Mouse (Mus musculus) CH12.LX (cell line): ENCODE results near the gene Slc43a2. TPM values are rescaled to one million over a fixed set of nuclear protein-coding genes. Genes with fewer than 3 reads are reported as not detected.

Experiments
- DNase-seq: peaks from one replicate; pipeline ENCODE4 v3.0.0-alpha.2; 2013; ENCODE audit errors: extremely low read depth
- H3K27ac ChIP-seq: 2 replicates; pipeline ENCODE4 v1.5.1; 2012; ENCODE audit warnings: low read depth, mild to moderate bottlenecking, control low read depth, moderate library complexity; ENCODE audit not compliant: insufficient read depth
- H3K27me3 ChIP-seq: replicated peaks from 2 replicates; pipeline ENCODE3; 2012; ENCODE audit warnings: inconsistent platforms
- H3K36me3 ChIP-seq, 2 experiments: replicated peaks in 1 of 2; 2 replicates each; pipeline versions ENCODE3 to v1.6.1; 2012; ENCODE audit warnings: inconsistent platforms in 1 of 2, low read length in 1 of 2, mild to moderate bottlenecking in 1 of 2, mixed read lengths in 1 of 2, moderate library complexity in 1 of 2; ENCODE audit not compliant: control insufficient read depth in 1 of 2, insufficient read depth in 1 of 2
- H3K4me1 ChIP-seq, 2 experiments: 2 replicates each; pipeline ENCODE4 v1.6.1; 2012; ENCODE audit warnings: inconsistent platforms in 1 of 2, moderate library complexity in 1 of 2; ENCODE audit not compliant: insufficient read depth in 2 of 2, control insufficient read depth in 1 of 2
- H3K4me2 ChIP-seq: 2 replicates; pipeline ENCODE4 v1.6.1; 2012; ENCODE audit warnings: low read depth, mild to moderate bottlenecking, control low read depth; ENCODE audit not compliant: poor library complexity, insufficient read depth, severe bottlenecking
- H3K4me3 ChIP-seq, 3 experiments: fragments of 150-350 bp in 1 of 3; sonication (generic) in 1 of 3; replicated peaks in 1 of 3; 2 replicates each; pipeline versions ENCODE3 to v1.5.1; 2011 to 2012; ENCODE audit warnings: low read depth in 2 of 3, low read length in 2 of 3, mild to moderate bottlenecking in 2 of 3, moderate library complexity in 2 of 3, control low read depth in 1 of 3, improper control_type of control experiment in 1 of 3, inconsistent platforms in 1 of 3, mixed read lengths in 1 of 3; ENCODE audit not compliant: poor library complexity in 1 of 3
- H3K79me2 ChIP-seq: replicated peaks from 2 replicates; pipeline ENCODE4 v1.6.1; 2012; ENCODE audit warnings: mild to moderate bottlenecking, moderate library complexity; ENCODE audit not compliant: control insufficient read depth, poor library complexity, insufficient read depth, severe bottlenecking; ENCODE audit errors: extremely low read depth
- H3K9ac ChIP-seq: 2 replicates; pipeline ENCODE4 v1.6.1; 2012; ENCODE audit warnings: low read depth, mild to moderate bottlenecking, control low read depth, moderate library complexity; ENCODE audit not compliant: insufficient read depth
- H3K9me3 ChIP-seq: replicated peaks from 2 replicates; pipeline ENCODE3; 2012; ENCODE audit warnings: low read length, inconsistent platforms, mixed read lengths
- BHLHE40 ChIP-seq: IDR thresholded peaks from 2 replicates; pipeline ENCODE4 v1.6.1; 2011; ENCODE audit warnings: mild to moderate bottlenecking, low read depth, low read length, improper control_type of control experiment
- CHD1 ChIP-seq: IDR thresholded peaks from 2 replicates; pipeline ENCODE4 v1.6.1; 2012; ENCODE audit warnings: low read depth, low read length, improper control_type of control experiment, inconsistent platforms
- CHD2 ChIP-seq: IDR thresholded peaks from 2 replicates; pipeline ENCODE4 v1.6.1; 2011; ENCODE audit warnings: low read length, improper control_type of control experiment
- CTCF ChIP-seq, 2 experiments: IDR thresholded peaks in 1 of 2; conservative IDR thresholded peaks in 1 of 2; 2 replicates each; pipeline ENCODE4 v1.5.1; 2011 to 2012; ENCODE audit warnings: low read depth in 2 of 2, low read length in 2 of 2, improper control_type of control experiment in 1 of 2, inconsistent platforms in 1 of 2, mild to moderate bottlenecking in 1 of 2, moderate library complexity in 1 of 2
- ELF1 ChIP-seq: IDR thresholded peaks from 2 replicates; pipeline ENCODE4 v1.6.1; 2014; ENCODE audit warnings: low read depth, mild to moderate bottlenecking, inconsistent platforms, low read length, improper control_type of control experiment
- EP300 ChIP-seq: IDR thresholded peaks from 2 replicates; pipeline ENCODE4 v1.6.1; 2011; ENCODE audit warnings: low read length, improper control_type of control experiment
- HCFC1 ChIP-seq: IDR thresholded peaks from 2 replicates; pipeline ENCODE4 v1.6.1; 2012; ENCODE audit warnings: low read depth, mild to moderate bottlenecking, inconsistent platforms, low read length, improper control_type of control experiment
- IRF4 ChIP-seq: IDR thresholded peaks from 2 replicates; pipeline ENCODE4 v1.6.1; 2014; ENCODE audit warnings: low read depth, mild to moderate bottlenecking, inconsistent platforms, low read length, improper control_type of control experiment
- JUN ChIP-seq: IDR thresholded peaks from 2 replicates; pipeline ENCODE4 v1.6.1; 2011; ENCODE audit warnings: low read depth, mild to moderate bottlenecking, low read length, improper control_type of control experiment, moderate library complexity; ENCODE audit not compliant: insufficient read depth
- JUND ChIP-seq: conservative IDR thresholded peaks from 2 replicates; pipeline ENCODE4 v1.6.1; 2011; ENCODE audit warnings: low read depth, low read length, improper control_type of control experiment
- KAT2A ChIP-seq: IDR thresholded peaks from 2 replicates; pipeline ENCODE4 v1.6.1; 2012; ENCODE audit warnings: low read length, improper control_type of control experiment, inconsistent platforms; ENCODE audit not compliant: insufficient replicate concordance
- MAZ ChIP-seq: IDR thresholded peaks from 2 replicates; pipeline ENCODE4 v1.6.1; 2012; ENCODE audit warnings: low read depth, mild to moderate bottlenecking, inconsistent platforms, low read length, improper control_type of control experiment, moderate library complexity
- MEF2A ChIP-seq: IDR thresholded peaks from 2 replicates; pipeline ENCODE4 v1.6.1; 2014; ENCODE audit warnings: low read depth, mild to moderate bottlenecking, inconsistent platforms, low read length, improper control_type of control experiment, borderline replicate concordance
- NRF1 ChIP-seq: IDR thresholded peaks from 2 replicates; pipeline ENCODE4 v1.6.1; 2014; ENCODE audit warnings: low read depth, mild to moderate bottlenecking, inconsistent platforms, low read length, improper control_type of control experiment, moderate library complexity
- SIN3A ChIP-seq: IDR thresholded peaks from 2 replicates; pipeline ENCODE4 v1.6.1; 2012; ENCODE audit warnings: low read length, improper control_type of control experiment, inconsistent platforms
- TCF12 ChIP-seq: IDR thresholded peaks from 2 replicates; pipeline ENCODE4 v1.6.1; 2014; ENCODE audit warnings: low read depth, mild to moderate bottlenecking, inconsistent platforms, low read length, improper control_type of control experiment
- UBTF ChIP-seq: IDR thresholded peaks from 2 replicates; pipeline ENCODE4 v1.6.1; 2012; ENCODE audit warnings: low read depth, mild to moderate bottlenecking, inconsistent platforms, low read length, improper control_type of control experiment, moderate library complexity
- USF1 ChIP-seq: IDR thresholded peaks from 2 replicates; pipeline ENCODE4 v1.6.1; 2014; ENCODE audit warnings: low read depth, mild to moderate bottlenecking, inconsistent platforms, low read length, improper control_type of control experiment
- ZC3H11A ChIP-seq: IDR thresholded peaks from 2 replicates; pipeline ENCODE4 v1.6.1; 2012; ENCODE audit warnings: low read depth, mild to moderate bottlenecking, inconsistent platforms, low read length, improper control_type of control experiment
- ZKSCAN1 ChIP-seq: IDR thresholded peaks from 2 replicates; pipeline ENCODE4 v1.6.1; 2012; ENCODE audit warnings: low read depth, inconsistent platforms, low read length, improper control_type of control experiment, borderline replicate concordance
- ZMIZ1 ChIP-seq: IDR thresholded peaks from 2 replicates; pipeline ENCODE4 v1.6.1; 2012; ENCODE audit warnings: low read depth, mild to moderate bottlenecking, inconsistent platforms, low read length, improper control_type of control experiment
- ZNF384 ChIP-seq: IDR thresholded peaks from 2 replicates; pipeline ENCODE4 v1.6.1; 2012; ENCODE audit warnings: low read depth, low read length, improper control_type of control experiment, inconsistent platforms
- dilution Hi-C: fragments of 300-500 bp; cut with MboI; formaldehyde crosslinking; loops from 2 replicates; pipeline ENCODE4 v1.14.3; 2020; ENCODE audit warnings: low sequenced_read_pairs; ENCODE audit not compliant: extremely low pct_unique_long_range_greater_than_20kb, extremely low pct_ligation_motif_present
- in situ Hi-C: fragments of 300-500 bp; cut with MboI; formaldehyde crosslinking; loops from 3 replicates; pipeline ENCODE4 v1.14.3; 2019; ENCODE audit warnings: low sequenced_read_pairs, low pct_ligation_motif_present, low pct_unique_long_range_greater_than_20kb, mixed read lengths
- polyA plus RNA-seq: library from polyadenylated mRNA; unstranded; fragments of >175 nt; gene quantifications from 2 replicates; pipeline ENCODE4 v1.2.1, GENCODE M21; 2012; ENCODE audit warnings: low read depth; ENCODE audit not compliant: insufficient read length
- total RNA-seq, 2 experiments: library from RNA; depleted of rRNA; stranded (reverse); fragments of 300-350 nt in 1 of 2; fragments of >200 nt in 1 of 2; gene quantifications; 2 replicates each; pipeline ENCODE4 v1.2.3; 2012 to 2014

Slc43a2 gene
- total and polyA plus RNA-seq, 3 experiments, result 5.0 to 8.9 (median 8.8) TPM

DNA sequence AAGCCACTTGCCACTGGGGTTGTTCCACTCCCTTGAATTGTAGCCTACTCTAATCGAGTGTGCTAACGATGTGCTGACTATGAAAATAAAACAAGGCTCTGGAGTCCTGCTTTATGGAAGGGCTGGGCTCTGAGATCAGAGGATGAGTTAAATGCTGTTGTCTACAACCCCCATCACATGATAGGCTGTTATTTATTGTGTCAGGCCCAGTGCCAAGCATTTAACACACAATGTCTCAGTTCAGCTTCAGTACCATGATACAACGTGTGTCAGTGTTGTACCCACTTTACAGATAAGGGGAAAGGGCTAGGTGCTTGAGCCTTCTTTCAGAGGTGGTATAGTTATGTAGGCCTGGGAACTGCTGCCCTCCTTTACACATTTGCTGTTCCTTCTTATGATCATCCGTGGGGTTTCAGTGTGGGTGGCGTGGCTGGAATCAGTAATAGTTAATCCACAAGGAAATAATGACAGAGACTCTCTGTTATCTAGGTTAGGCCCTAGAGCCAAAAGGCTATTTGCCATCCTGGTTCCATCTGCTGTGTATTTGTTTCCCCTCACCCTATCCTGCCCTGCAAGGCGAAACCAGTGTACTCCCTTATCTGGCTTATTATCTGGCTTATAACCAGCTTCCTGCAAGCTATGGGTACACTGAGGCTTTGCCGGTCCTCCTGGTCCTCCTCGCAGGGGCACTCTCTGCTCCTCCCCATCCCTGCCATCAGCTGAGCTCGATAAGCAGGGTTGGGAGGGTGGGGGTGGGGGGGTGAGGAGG, 36.0 kb downstream of the Slc43a2 start:
- no peaks in the 10 kb centered on the region for H3K9me3 ChIP-seq
- H3K36me3 ChIP-seq, result peaks cover 20 to 75% of the 10 kb centered on the region in 2 experiments
- dilution Hi-C loops, result no loop called here
- no peaks in the 10 kb centered on the region for H3K79me2 ChIP-seq
- H3K9ac ChIP-seq, result no peak overlapping the region
- TF ChIP-seq USF1 (no peak), MEF2A (no peak), EP300 (no peak), CHD2 (no peak), MAZ (no peak), TCF12 (no peak), HCFC1 (no peak), ZC3H11A (no peak), NRF1 (no peak), JUN (no peak), CHD1 (no peak), BHLHE40 (no peak), JUND (no peak), IRF4 (no peak), ZMIZ1 (no peak)
- TF ChIP-seq, all 38 proteins: peak for 0
- no peaks in the 10 kb centered on the region for H3K27me3 ChIP-seq
- no peak overlapping the region for H3K4me3 ChIP-seq
- DNase-seq, result no peak
- H3K4me2 ChIP-seq, result no peak overlapping the region
- peaks cover 32 to 74% of the 10 kb centered on the region in 2 experiments for H3K4me1 ChIP-seq
- H3K27ac ChIP-seq, result no peak overlapping the region
- in situ Hi-C loops, result no loop called here

- in situ Hi-C loops, result no loop called here
- H3K4me1 ChIP-seq, result peaks cover 30 to 74% of the 10 kb centered on the region in 2 experiments
Observed at GRCm38 (mm10) chr11:75568115-75568511, 36.6 kb downstream of the Slc43a2 start.

More at GRCm38 (mm10) chr11:75568115-75568511, 36.6 kb downstream of the Slc43a2 start:
- TF ChIP-seq SIN3A (no peak), EP300 (no peak), ELF1 (no peak), ZNF384 (no peak), JUN (no peak), TCF12 (no peak), CHD2 (no peak), ZMIZ1 (no peak), MAZ (no peak), KAT2A (no peak), CTCF (conservative IDR thresholded peaks at IDR 0.05 in 1 of 2, IDR thresholded peaks at IDR 0.05 in 1 of 2; ENCODE audit: low read depth in 2 of 2, low read length in 2 of 2) (no peak), HCFC1 (no peak), IRF4 (no peak), UBTF (no peak), ZKSCAN1 (no peak)
- DNase-seq, result no peak
- Histone ChIP-seq H3K9me3 (no peaks in the 10 kb centered on the region), H3K79me2 (no peaks in the 10 kb centered on the region), H3K27ac (no peak overlapping the region), H3K36me3 (peaks cover 20 to 75% of the 10 kb centered on the region in 2 experiments), H3K4me3 (no peak overlapping the region), H3K27me3 (no peaks in the 10 kb centered on the region), H3K4me2 (no peak overlapping the region), H3K9ac (no peak overlapping the region)
- dilution Hi-C loops, result no loop called here
